12 mouse cellular contexts compared by ENCODE assay signal in genomic region chr19:4618183-4618582, GRCm38 (mm10). TPM values are rescaled to one million over a fixed set of nuclear protein-coding genes. Genes with fewer than 3 reads are reported as not detected.
DNase-seq lines count a peak whose midpoint lies in the region; ATAC-seq and TF ChIP-seq lines count a peak whose summit lies in the region.
"Had no signal": no experiment of that assay in that cellular context is flagged by ENCODE, and none has a peak within 500 bp of the region (broad histone marks: within the 10 kb centered on the region; RNA-seq: fewer than 3 reads in every experiment).

No protein-coding gene starts in this region.

- H3K27me3 ChIP-seq in midbrain, embryonic 12.5 days = peaks cover 14% of the 10 kb centered on the region
- 0 out of 2 replicates have a peak, but pooled peaks cover 4% of the 10 kb centered on the region for H3K27me3 ChIP-seq in midbrain, embryonic 13.5 days
- H3K27me3 ChIP-seq in limb, embryonic 13.5 days = no peaks in the 10 kb centered on the region
- no peaks in the 10 kb centered on the region for H3K27me3 ChIP-seq in small intestine, adult 2 months (ENCODE audit: control insufficient read depth, insufficient read depth, low read length)
- H3K27me3 ChIP-seq: embryonic facial prominence, embryonic 13.5 days had no signal

- no peaks in the 10 kb centered on the region for H3K9me3 ChIP-seq in midbrain, embryonic 12.5 days
- H3K9me3 ChIP-seq in midbrain, embryonic 13.5 days = no peaks in the 10 kb centered on the region
- no peaks in the 10 kb centered on the region for H3K9me3 ChIP-seq in limb, embryonic 13.5 days
- H3K9me3 ChIP-seq: embryonic facial prominence, embryonic 13.5 days; heart, embryonic 13.5 days had no signal

- H3K4me1 ChIP-seq in midbrain, embryonic 12.5 days = peaks cover 27% of the 10 kb centered on the region
- H3K4me1 ChIP-seq in midbrain, embryonic 13.5 days (replicated peaks) = peaks cover 22% of the 10 kb centered on the region
- H3K4me1 ChIP-seq in limb, embryonic 13.5 days = peaks cover 22% of the 10 kb centered on the region
- peaks cover 5% of the 10 kb centered on the region for H3K4me1 ChIP-seq in small intestine, adult 2 months (ENCODE audit: control insufficient read depth, insufficient read depth, insufficient read length, low read length)

- no peak for TF ChIP-seq POLR2A in small intestine, adult 2 months (IDR thresholded peaks at IDR 0.05; ENCODE audit: low read depth, low read length)

- WGBS in midbrain, embryonic 12.5 days = 36% methylated on average over 18 of the region's 18 CpGs
- 33% methylated on average over 18 of the region's 18 CpGs for WGBS in midbrain, embryonic 13.5 days
- 33% methylated on average over 18 of the region's 18 CpGs for WGBS in limb, embryonic 13.5 days
- 47% methylated on average over 18 of the region's 18 CpGs for WGBS in small intestine, adult 2 months

- H3K36me3 ChIP-seq in midbrain, embryonic 12.5 days = peaks cover 24% of the 10 kb centered on the region
- H3K36me3 ChIP-seq in midbrain, embryonic 13.5 days = peaks cover 39% of the 10 kb centered on the region
- peaks cover 42% of the 10 kb centered on the region for H3K36me3 ChIP-seq in limb, embryonic 13.5 days
- peaks cover 6% of the 10 kb centered on the region; the same call in 1 of the 2 replicates for H3K36me3 ChIP-seq in small intestine, adult 2 months (ENCODE audit: control insufficient read depth, insufficient read depth, low read length)

- intact Hi-C loops in gastrocnemius, adult 2 months (cut with DNase I) = no loop called here
- intact Hi-C loops in gastrocnemius, postnatal 36 days (cut with DNase I) = no loop called here

- H3K4me2 ChIP-seq in midbrain, embryonic 12.5 days (replicated peaks) = no peak overlapping the region
- H3K4me2 ChIP-seq in midbrain, embryonic 13.5 days (replicated peaks) = no peak overlapping the region
- no peak overlapping the region for H3K4me2 ChIP-seq in limb, embryonic 13.5 days (replicated peaks)
- H3K4me2 ChIP-seq: embryonic facial prominence, embryonic 13.5 days; heart, embryonic 13.5 days had no signal

- ATAC-seq in midbrain, embryonic 12.5 days (ENCODE audit: low FRiP score, low read depth) = no peak
- no peak for ATAC-seq in midbrain, embryonic 13.5 days
- no peak for ATAC-seq in limb, embryonic 13.5 days (ENCODE audit: low FRiP score, low read depth)
- ATAC-seq: CD4-positive, CD25-positive, alpha-beta regulatory T cell, adult 4 months had no signal

- no peak overlapping the region for H3K4me3 ChIP-seq in gastrocnemius, adult 2 months
- H3K4me3 ChIP-seq in midbrain, embryonic 12.5 days = no peak overlapping the region
- no peak overlapping the region for H3K4me3 ChIP-seq in midbrain, embryonic 13.5 days (replicated peaks)
- no peak overlapping the region for H3K4me3 ChIP-seq in limb, embryonic 13.5 days
- H3K4me3 ChIP-seq in small intestine, adult 2 months (ENCODE audit: low read depth, low read length) = no peak overlapping the region
- H3K4me3 ChIP-seq: embryonic facial prominence, embryonic 13.5 days; heart, embryonic 13.5 days had no signal

- H3K9ac ChIP-seq in midbrain, embryonic 12.5 days (replicated peaks) = 0 out of 2 replicates have a peak overlapping the region, but pooled peaks have one; percentile 4
- H3K9ac ChIP-seq in midbrain, embryonic 13.5 days (replicated peaks) = no peak overlapping the region
- H3K9ac ChIP-seq in limb, embryonic 13.5 days = 0 out of 2 replicates have a peak overlapping the region, but pooled peaks have one; percentile 43
- H3K9ac ChIP-seq: embryonic facial prominence, embryonic 13.5 days; heart, embryonic 13.5 days had no signal

- DNase-seq in gastrocnemius, adult 2 months = no peak
- DNase-seq in gastrocnemius, postnatal 36 days = no peak
- no peak for DNase-seq in ovary, postnatal 14 days (ENCODE audit: low spot score)
- DNase-seq in thymus, postnatal 4 days = no peak
- DNase-seq: adrenal gland, adult 8-10 months had no signal

- H3K27ac ChIP-seq in gastrocnemius, adult 2 months = no peak overlapping the region
- no peak overlapping the region for H3K27ac ChIP-seq in midbrain, embryonic 12.5 days (replicated peaks)
- H3K27ac ChIP-seq in midbrain, embryonic 13.5 days = no peak overlapping the region
- H3K27ac ChIP-seq in limb, embryonic 13.5 days = no peak overlapping the region
- no peak overlapping the region for H3K27ac ChIP-seq in small intestine, adult 2 months (ENCODE audit: insufficient read depth, low read depth, low read length)
- H3K27ac ChIP-seq: embryonic facial prominence, embryonic 13.5 days; heart, embryonic 13.5 days had no signal

- TF ChIP-seq CTCF in gastrocnemius, adult 2 months (IDR thresholded peaks at IDR 0.05) = peak; percentile 12; the same call in 1 of the 2 replicates
- TF ChIP-seq CTCF in small intestine, adult 2 months (IDR thresholded peaks at IDR 0.05; ENCODE audit: extremely low read depth, insufficient read length, insufficient replicate concordance, low read depth, low read length) = peak; percentile 29; the same call in 1 of the 2 replicates

RNA-seq across cellular contexts. Expression of gene Lrfn4, which starts 2.7 kb away (rescaled TPM):
- 1 to 10 TPM; 1.5 to 1.6 TPM for total RNA-seq in gastrocnemius, adult 2 months (2021)
- 1 to 10 TPM; 1.1 to 1.8 TPM for total RNA-seq in gastrocnemius, postnatal 36 days (2021)
- polyA plus RNA-seq in midbrain, embryonic 12.5 days (2016; fragmentation: Nextera tagmentation; extraction: Ambion mirVana) = 13.6 and 16.1 TPM in 2 replicates
- polyA plus RNA-seq in midbrain, embryonic 13.5 days (2015; fragmentation: Nextera tagmentation; extraction: Ambion mirVana) = 8.8 and 10.1 TPM in 2 replicates
- polyA plus RNA-seq in limb, embryonic 13.5 days (2015; fragmentation: Nextera tagmentation; extraction: Ambion mirVana) = 6.2 and 6.4 TPM in 2 replicates
- polyA plus RNA-seq in small intestine, adult 2 months (2012; rRNA removed) = 9.8 and 12.0 TPM in 2 replicates
- polyA plus RNA-seq: CD4-positive, CD25-positive, alpha-beta regulatory T cell, adult 4 months had no signal

RNA-seq across cellular contexts. Expression of gene Rce1, which starts 7.3 kb away (rescaled TPM):
- total RNA-seq in gastrocnemius, adult 2 months (2021) = 1 to 10 TPM; 5.1 to 5.9 TPM
- 1 to 10 TPM; 4.6 to 5.7 TPM for total RNA-seq in gastrocnemius, postnatal 36 days (2021)
- 57.2 and 59.8 TPM in 2 replicates for polyA plus RNA-seq in midbrain, embryonic 12.5 days (2016; fragmentation: Nextera tagmentation; extraction: Ambion mirVana)
- 56.8 and 59.9 TPM in 2 replicates for polyA plus RNA-seq in midbrain, embryonic 13.5 days (2015; fragmentation: Nextera tagmentation; extraction: Ambion mirVana)
- 65.2 and 66.7 TPM in 2 replicates for polyA plus RNA-seq in limb, embryonic 13.5 days (2015; fragmentation: Nextera tagmentation; extraction: Ambion mirVana)
- 55.1 and 97.5 TPM in 2 replicates for polyA plus RNA-seq in small intestine, adult 2 months (2012; rRNA removed)
